Mouse (Mus musculus) cerebellum, adult 2 months (tissue): ENCODE data around the gene Cntd1.

Experiments used
- CTCF ChIP-seq: fragments of 200-500 bp; IDR thresholded peaks from 2 replicates; pipeline ENCODE4 v1.5.1; 2011; ENCODE audit warnings: low read depth, mild to moderate bottlenecking, control low read depth, low read length, moderate library complexity, borderline replicate concordance; ENCODE audit not compliant: insufficient read depth
- POLR2A ChIP-seq: fragments of 200-500 bp; IDR thresholded peaks from 2 replicates; pipeline ENCODE4 v1.6.1; 2011; ENCODE audit warnings: low read length, control low read depth, borderline replicate concordance; ENCODE audit not compliant: insufficient read depth

GRCm38 (mm10) chr11:101277381-101278222 lies 1.2 kb upstream of the Cntd1 start:
- TF ChIP-seq POLR2A = no peak
- TF ChIP-seq CTCF = no peak
